ENCODE assay signal across 9 mouse cellular contexts in genomic region chr9:84019627-84020026, GRCm38 (mm10).
DNase-seq lines count a peak whose midpoint lies in the region; ATAC-seq lines count a peak whose summit lies in the region.
"Had no signal": no experiment of that assay in that cellular context is flagged by ENCODE, and none has a peak within 500 bp of the region (broad histone marks: within the 10 kb centered on the region; RNA-seq: fewer than 3 reads in every experiment).

No protein-coding gene starts in this region.

- 0 out of 2 replicates have a peak, but pooled peaks have one; percentile 37 for ATAC-seq in embryonic facial prominence, embryonic 14.5 days (ENCODE audit: low read depth)
- ATAC-seq in megakaryocyte-erythroid progenitor cell, adult 5-6 weeks (replicated peaks; ENCODE audit: low FRiP score, low TSS enrichment, poor library complexity, severe bottlenecking): peak; percentile 89

- no peaks in the 10 kb centered on the region for H3K36me3 ChIP-seq in embryonic facial prominence, embryonic 14.5 days (ENCODE audit: control insufficient read depth, insufficient read depth, low read length)

- H3K4me2 ChIP-seq in embryonic facial prominence, embryonic 14.5 days (ENCODE audit: low read depth, low read length): no peak overlapping the region
- H3K4me2 ChIP-seq: embryonic facial prominence, embryonic 13.5 days; limb, embryonic 13.5 days had no signal

- peak; percentile 22 for DNase-seq in kidney, postnatal 10 days
- DNase-seq in kidney, postnatal 36 days: no peak
- peak; percentile 25 for DNase-seq in Muller cell, postnatal 12 days (ENCODE audit: inconsistent ontology term)
- peak; percentile 63 for DNase-seq in embryonic facial prominence, embryonic 14.5 days (ENCODE audit: low spot score)
- no peak for DNase-seq in T-cell, adult 2 months (ENCODE audit: low spot score)
- DNase-seq in left cerebral cortex, adult 11 months (ENCODE audit: low spot score): no peak

- H3K9me3 ChIP-seq in embryonic facial prominence, embryonic 14.5 days (ENCODE audit: control insufficient read depth, low read length): no peaks in the 10 kb centered on the region
- H3K9me3 ChIP-seq: embryonic facial prominence, embryonic 13.5 days; limb, embryonic 13.5 days had no signal

- WGBS in embryonic facial prominence, embryonic 14.5 days: 68% methylated on average over 2 of the region's 2 CpGs

- no peak overlapping the region for H3K9ac ChIP-seq in embryonic facial prominence, embryonic 14.5 days (ENCODE audit: low read depth, low read length)
- H3K9ac ChIP-seq: embryonic facial prominence, embryonic 13.5 days; limb, embryonic 13.5 days had no signal

- H3K4me3 ChIP-seq in embryonic facial prominence, embryonic 14.5 days (ENCODE audit: low read depth, low read length): no peak overlapping the region
- H3K4me3 ChIP-seq: embryonic facial prominence, embryonic 13.5 days; limb, embryonic 13.5 days had no signal

- H3K27ac ChIP-seq in embryonic facial prominence, embryonic 14.5 days (replicated peaks; ENCODE audit: low read depth, low read length): no peak overlapping the region
- H3K27ac ChIP-seq: embryonic facial prominence, embryonic 13.5 days; limb, embryonic 13.5 days had no signal

- H3K27me3 ChIP-seq in embryonic facial prominence, embryonic 14.5 days (replicated peaks; ENCODE audit: control insufficient read depth, insufficient read depth, low read length): no peaks in the 10 kb centered on the region
- H3K27me3 ChIP-seq: embryonic facial prominence, embryonic 13.5 days; limb, embryonic 13.5 days had no signal

- H3K4me1 ChIP-seq in embryonic facial prominence, embryonic 14.5 days (ENCODE audit: control insufficient read depth, insufficient read depth, low read length): no peaks in the 10 kb centered on the region
- H3K4me1 ChIP-seq: embryonic facial prominence, embryonic 13.5 days; limb, embryonic 13.5 days had no signal

Comparison
In these comparisons a context has a peak if more than half of its experiments do, and no peak if none do; other contexts are left out.
1. DNase-seq: peak in kidney, postnatal 10 days (single experiment), Muller cell, postnatal 12 days (single experiment) and embryonic facial prominence, embryonic 14.5 days (single experiment); none in kidney, postnatal 36 days (0 of 2), T-cell, adult 2 months (single experiment) and left cerebral cortex, adult 11 months (single experiment).